Mouse (Mus musculus) MN1 (cell line): ENCODE results near the gene Cyp2u1.
"Not testable (repeated sequence)": the region's sequence is repeated elsewhere in the genome, so short reads cannot be mapped to it uniquely, and the experiment has no call there.

Experiments
- DNase-seq: peaks from one replicate; pipeline ENCODE4 v3.0.0-alpha.2; 2016; ENCODE audit warnings: low spot score

Gene Cyp2u1

GRCm38 (mm10) chr3:131302452-131303319 is at the start of gene Cyp2u1:
Gene Cyp2u1, minus strand, starts transcription at chr3:131303227.
- peak; percentile 92 for DNase-seq

- DNase-seq = no peak
These were observed 47.5 kb upstream of the Cyp2u1 start for GRCm38 (mm10) chr3:131350539-131350938.

GRCm38 (mm10) chr3:131349013-131349412 is 46.0 kb upstream of the Cyp2u1 start:
- DNase-seq = no peak

- DNase-seq = no peak
These were observed 45.5 kb upstream of the Cyp2u1 start for GRCm38 (mm10) chr3:131348579-131348950.

GRCm38 (mm10) chr3:131347831-131348578 is 45.0 kb upstream of the Cyp2u1 start:
- DNase-seq = no peak

GRCm38 (mm10) chr3:131345903-131346302 is 42.9 kb upstream of the Cyp2u1 start:
- no peak for DNase-seq

- DNase-seq = no peak
These were observed 40.3 kb upstream of the Cyp2u1 start for GRCm38 (mm10) chr3:131343311-131343710.

- DNase-seq = no peak
These were observed 37.9 kb upstream of the Cyp2u1 start for GRCm38 (mm10) chr3:131340885-131341284.

- no peak for DNase-seq
These were observed 36.3 kb upstream of the Cyp2u1 start for GRCm38 (mm10) chr3:131339280-131339679.

- DNase-seq = not testable (repeated sequence)
These were observed 34.7 kb upstream of the Cyp2u1 start for GRCm38 (mm10) chr3:131337749-131338148.

- DNase-seq = no peak
These were observed 33.6 kb upstream of the Cyp2u1 start for GRCm38 (mm10) chr3:131336629-131337028.

GRCm38 (mm10) chr3:131335117-131335547 is 32.1 kb upstream of the Cyp2u1 start:
- no peak for DNase-seq

- no peak for DNase-seq
These were observed 24.2 kb upstream of the Cyp2u1 start for GRCm38 (mm10) chr3:131327189-131327588.

- DNase-seq = no peak
These were observed 23.6 kb upstream of the Cyp2u1 start for GRCm38 (mm10) chr3:131326637-131327036.

- no peak for DNase-seq
These were observed 19.2 kb upstream of the Cyp2u1 start for GRCm38 (mm10) chr3:131322081-131322815.

- DNase-seq = peak; percentile 77
These were observed 17.2 kb upstream of the Cyp2u1 start for GRCm38 (mm10) chr3:131320184-131320583.

- DNase-seq = no peak
These were observed 15.2 kb upstream of the Cyp2u1 start for GRCm38 (mm10) chr3:131318211-131318610.

GRCm38 (mm10) chr3:131317126-131317525 is 14.1 kb upstream of the Cyp2u1 start:
- DNase-seq = no peak

GRCm38 (mm10) chr3:131315957-131316510 is 13.0 kb upstream of the Cyp2u1 start:
- DNase-seq = no peak

GRCm38 (mm10) chr3:131312340-131312739 is 9.3 kb upstream of the Cyp2u1 start:
- no peak for DNase-seq

GRCm38 (mm10) chr3:131310572-131310971 is 7.5 kb upstream of the Cyp2u1 start:
- DNase-seq = no peak

GRCm38 (mm10) chr3:131307811-131308210 is 4.8 kb upstream of the Cyp2u1 start:
- DNase-seq = no peak
